Mouse (Mus musculus) E14TG2a.4 (cell line): Measurements from ENCODE around the gene Chrm3.

Experiments
- H3K27me3 ChIP-seq: 2 replicates; pipeline ENCODE4 v1.6.1; 2014; ENCODE audit warnings: low read length, control low read depth; ENCODE audit not compliant: insufficient read depth
- H3K36me3 ChIP-seq: 2 replicates; pipeline ENCODE4 v1.6.1; 2014; ENCODE audit warnings: low read length, control low read depth; ENCODE audit not compliant: insufficient read depth
- H3K4me1 ChIP-seq: replicated peaks from 2 replicates; pipeline ENCODE4 v1.6.1; 2014; ENCODE audit warnings: low read depth, low read length, control low read depth
- H3K4me3 ChIP-seq: replicated peaks from 2 replicates; pipeline ENCODE4 v1.5.1; 2014; ENCODE audit warnings: mild to moderate bottlenecking, low read length
- H3K9me3 ChIP-seq: 2 replicates; pipeline ENCODE4 v1.6.1; 2014; ENCODE audit warnings: low read length, control low read depth
- CTCF ChIP-seq: conservative IDR thresholded peaks from 2 replicates; pipeline ENCODE4 v1.5.1; 2014; ENCODE audit warnings: low read length
- POU5F1 ChIP-seq: IDR thresholded peaks from 2 replicates; pipeline ENCODE4 v1.6.1; 2014; ENCODE audit warnings: low read length, borderline replicate concordance

Chrm3 gene

GRCm38 (mm10) chr13:9826227-9826626 is 534.4 kb downstream of the Chrm3 start:
- Histone ChIP-seq H3K9me3 (no peaks in the 10 kb centered on the region), H3K36me3 (no peaks in the 10 kb centered on the region), H3K27me3 (no peaks in the 10 kb centered on the region), H3K4me3 (no peak overlapping the region), H3K4me1 (no peaks in the 10 kb centered on the region)
- TF ChIP-seq CTCF, result peak; percentile 92
- TF ChIP-seq POU5F1, result no peak
